Comparison of ENCODE assay signal across 32 mouse cellular contexts in genomic region chr4:34708127-34708526, GRCm38 (mm10). TPM values are rescaled to one million over a fixed set of nuclear protein-coding genes. Genes with fewer than 3 reads are reported as not detected.
A peak's percentile ranks its signal among the peaks of the same experiment; 100 is the strongest.
DNase-seq lines count a peak whose midpoint lies in the region; ATAC-seq lines count a peak whose summit lies in the region.
"Had no signal": no experiment of that assay in that cellular context is flagged by ENCODE, and none has a peak within 500 bp of the region (broad histone marks: within the 10 kb centered on the region; RNA-seq: fewer than 3 reads in every experiment).

No protein-coding gene starts in this region.

- H3K9me3 ChIP-seq in kidney, embryonic 15.5 days (replicated peaks) = no peaks in the 10 kb centered on the region
- H3K9me3 ChIP-seq in liver, embryonic 11.5 days (ENCODE audit: control insufficient read depth, low read length) = no peaks in the 10 kb centered on the region
- H3K9me3 ChIP-seq: embryonic facial prominence, embryonic 10.5 days; forebrain, embryonic 12.5 days; forebrain, embryonic 15.5 days; hindbrain, embryonic 15.5 days had no signal

- no peak overlapping the region for H3K4me2 ChIP-seq in kidney, embryonic 15.5 days
- H3K4me2 ChIP-seq in liver, embryonic 11.5 days = no peak overlapping the region
- H3K4me2 ChIP-seq: embryonic facial prominence, embryonic 13.5 days; forebrain, embryonic 12.5 days; forebrain, embryonic 15.5 days; heart, embryonic 11.5 days; hindbrain, embryonic 12.5 days; hindbrain, embryonic 15.5 days had no signal

- 0 out of 2 replicates have a peak, but pooled peaks have one; percentile 23 for ATAC-seq in kidney, embryonic 15.5 days (replicated peaks; ENCODE audit: low FRiP score)
- ATAC-seq in liver, embryonic 11.5 days (replicated peaks; ENCODE audit: low FRiP score) = no peak
- ATAC-seq: CD4-positive, CD25-positive, alpha-beta regulatory T cell, adult 4 months; forebrain, embryonic 15.5 days had no signal

- 0 out of 2 replicates have a peak, but pooled peaks cover 4% of the 10 kb centered on the region for H3K4me1 ChIP-seq in kidney, embryonic 15.5 days
- H3K4me1 ChIP-seq in liver, embryonic 11.5 days (replicated peaks; ENCODE audit: control insufficient read depth, insufficient read depth, low read length) = no peaks in the 10 kb centered on the region
- H3K4me1 ChIP-seq: embryonic facial prominence, embryonic 10.5 days; embryonic facial prominence, embryonic 13.5 days; forebrain, embryonic 12.5 days; forebrain, embryonic 15.5 days; hindbrain, embryonic 12.5 days; hindbrain, embryonic 15.5 days had no signal

- no peak overlapping the region for H3K4me3 ChIP-seq in kidney, embryonic 15.5 days (replicated peaks)
- no peak overlapping the region for H3K4me3 ChIP-seq in liver, embryonic 11.5 days (ENCODE audit: low read depth, low read length)
- H3K4me3 ChIP-seq: embryonic facial prominence, embryonic 10.5 days; embryonic facial prominence, embryonic 13.5 days; erythroblast, embryonic 14.5 days; forebrain, embryonic 12.5 days; forebrain, embryonic 15.5 days; heart, adult 2 months; hindbrain, embryonic 12.5 days; hindbrain, embryonic 15.5 days had no signal

- no peaks in the 10 kb centered on the region for H3K27me3 ChIP-seq in kidney, embryonic 15.5 days
- no peaks in the 10 kb centered on the region for H3K27me3 ChIP-seq in liver, embryonic 11.5 days (replicated peaks; ENCODE audit: control insufficient read depth, insufficient read depth, low read length)
- H3K27me3 ChIP-seq: embryonic facial prominence, embryonic 13.5 days; forebrain, embryonic 12.5 days; forebrain, embryonic 15.5 days; hindbrain, embryonic 12.5 days; hindbrain, embryonic 15.5 days had no signal

- DNase-seq in frontal cortex, adult 2 months (ENCODE audit: extremely low spot score in 1 of 2, low spot score in 1 of 2) = peak; percentile 29 to 44
- DNase-seq in frontal cortex, postnatal 10 days (ENCODE audit: low spot score in 2 of 2) = no peak
- no peak for DNase-seq in kidney, adult 9 months
- DNase-seq in liver, embryonic 11.5 days (ENCODE audit: low spot score) = peak; percentile 4
- DNase-seq in liver = no peak
- peak; percentile 44 for DNase-seq in telencephalon, adult 2 months (ENCODE audit: low read depth, low spot score)
- DNase-seq: adrenal gland, adult 2 months; adrenal gland, postnatal 14 days; cerebellum, adult 11-12 months; cerebellum, adult 8-10 months; cerebellum, postnatal 10 days; cerebellum, postnatal 36 days; embryo, embryonic 11 days; gastrocnemius, postnatal 25 days; heart, adult 2 months had no signal

- H3K27ac ChIP-seq in kidney, embryonic 15.5 days = 0 out of 2 replicates have a peak overlapping the region, but pooled peaks have one; percentile 13
- H3K27ac ChIP-seq in liver, embryonic 11.5 days (ENCODE audit: low read depth, low read length) = no peak overlapping the region
- H3K27ac ChIP-seq: embryonic facial prominence, embryonic 10.5 days; embryonic facial prominence, embryonic 13.5 days; forebrain, embryonic 12.5 days; forebrain, embryonic 15.5 days; heart, adult 2 months; hindbrain, embryonic 12.5 days; hindbrain, embryonic 15.5 days had no signal

- H3K36me3 ChIP-seq in kidney, embryonic 15.5 days = no peaks in the 10 kb centered on the region
- no peaks in the 10 kb centered on the region for H3K36me3 ChIP-seq in liver, embryonic 11.5 days (ENCODE audit: control insufficient read depth, insufficient read depth, low read length)
- H3K36me3 ChIP-seq: embryonic facial prominence, embryonic 10.5 days; embryonic facial prominence, embryonic 13.5 days; forebrain, embryonic 12.5 days; forebrain, embryonic 15.5 days; hindbrain, embryonic 12.5 days; hindbrain, embryonic 15.5 days had no signal

- no peak overlapping the region for H3K9ac ChIP-seq in kidney, embryonic 15.5 days
- no peak overlapping the region for H3K9ac ChIP-seq in liver, embryonic 11.5 days (ENCODE audit: low read depth, low read length)
- H3K9ac ChIP-seq: embryonic facial prominence, embryonic 13.5 days; forebrain, embryonic 12.5 days; forebrain, embryonic 15.5 days; hindbrain, embryonic 12.5 days; hindbrain, embryonic 15.5 days had no signal

- 38% methylated on average over 3 of the region's 3 CpGs for WGBS in kidney, embryonic 15.5 days
- WGBS in liver, embryonic 11.5 days = 76% methylated on average over 3 of the region's 3 CpGs

RNA-seq across cellular contexts. Expression of gene Slc35a1, which starts 20.9 kb away (rescaled TPM):
- 19.8 and 21.5 TPM in 2 replicates for polyA plus RNA-seq in frontal cortex, adult 2 months (2012; rRNA removed)
- polyA plus RNA-seq in kidney, embryonic 15.5 days (2015; fragmentation: Nextera tagmentation; extraction: Ambion mirVana) = 68.9 and 70.2 TPM in 2 replicates
- polyA plus RNA-seq in liver, embryonic 11.5 days (2014; fragmentation: Nextera tagmentation; extraction: Ambion mirVana) = 40.1 and 42.8 TPM in 2 replicates

RNA-seq across cellular contexts. Expression of gene Cfap206, which starts 21.9 kb away (rescaled TPM):
- 1.9 and 2.0 TPM in 2 replicates for polyA plus RNA-seq in frontal cortex, adult 2 months (2012; rRNA removed)
- 0.91 and 1.3 TPM in 2 replicates for polyA plus RNA-seq in kidney, embryonic 15.5 days (2015; fragmentation: Nextera tagmentation; extraction: Ambion mirVana)
- 0.13 TPM in 1 of 2 replicates, not detected in the other for polyA plus RNA-seq in liver, embryonic 11.5 days (2014; fragmentation: Nextera tagmentation; extraction: Ambion mirVana)
- polyA plus RNA-seq: adrenal gland, adult 2 months; CD4-positive, CD25-positive, alpha-beta regulatory T cell, adult 4 months; heart, postnatal 0 days; intestine, embryonic 14.5 days had no signal

RNA-seq across cellular contexts. Expression of gene Gm136, which starts 47.9 kb away (rescaled TPM):
- polyA plus RNA-seq in frontal cortex, adult 2 months (2012; rRNA removed) = not detected in 2 replicates
- polyA plus RNA-seq in kidney, embryonic 15.5 days (2015; fragmentation: Nextera tagmentation; extraction: Ambion mirVana) = not detected in 2 replicates
- not detected in 2 replicates for polyA plus RNA-seq in liver, embryonic 11.5 days (2014; fragmentation: Nextera tagmentation; extraction: Ambion mirVana)
- polyA plus RNA-seq: adrenal gland, adult 2 months; brain, embryonic 14.5 days; C2C12; CD4-positive, CD25-positive, alpha-beta regulatory T cell, adult 4 months; cortical plate, adult 2 months; embryonic facial prominence, embryonic 10.5 days; embryonic facial prominence, embryonic 13.5 days; erythroblast, embryonic 14.5 days; forebrain, embryonic 12.5 days; forebrain, embryonic 15.5 days; gonadal fat pad, adult 2 months; heart, adult 2 months; heart, embryonic 11.5 days; heart, embryonic 14.5 days; heart, postnatal 0 days; hindbrain, embryonic 12.5 days; hindbrain, embryonic 15.5 days; intestine, embryonic 14.5 days had no signal

Comparison
In these comparisons a context has a peak if more than half of its experiments do, and no peak if none do; other contexts are left out.
1. DNase-seq: peak in frontal cortex, adult 2 months (2 of 2), liver, embryonic 11.5 days (single experiment) and telencephalon, adult 2 months (single experiment); none in frontal cortex, postnatal 10 days (0 of 2), kidney, adult 9 months (single experiment) and liver (single experiment).